Mouse (Mus musculus) hindbrain, embryonic 13.5 days (tissue): Measurements from ENCODE around the gene Kcnj6. TPM values are rescaled to one million over a fixed set of nuclear protein-coding genes. Genes with fewer than 3 reads are reported as not detected.

ENCODE experiments used
- ATAC-seq: fragments of 200-750 bp; cut with Nextera tagmentation; 2 replicates; pipeline ENCODE4 v1.8.0; 2017; ENCODE audit warnings: moderate TSS enrichment; ENCODE audit not compliant: low FRiP score
- H3K27ac ChIP-seq: fragments of 300-500 bp; sonication (generic); 2 replicates; pipeline ENCODE4 v1.5.1; 2015; ENCODE audit warnings: inconsistent platforms, mild to moderate bottlenecking, moderate library complexity
- H3K27me3 ChIP-seq: fragments of 300-500 bp; sonication (generic); 2 replicates; pipeline ENCODE4 v1.6.1; 2015; ENCODE audit warnings: mild to moderate bottlenecking, inconsistent platforms
- H3K36me3 ChIP-seq: fragments of 300-500 bp; sonication (generic); 2 replicates; pipeline ENCODE4 v1.6.1; 2015; ENCODE audit warnings: mild to moderate bottlenecking, inconsistent platforms
- H3K4me1 ChIP-seq: fragments of 300-500 bp; sonication (generic); replicated peaks from 2 replicates; pipeline ENCODE4 v1.6.1; 2015; ENCODE audit warnings: inconsistent platforms
- H3K4me2 ChIP-seq: fragments of 300-500 bp; sonication (generic); 2 replicates; pipeline ENCODE4 v1.6.1; 2015; ENCODE audit warnings: inconsistent platforms, mild to moderate bottlenecking, moderate library complexity
- H3K4me3 ChIP-seq: fragments of 300-500 bp; sonication (generic); 2 replicates; pipeline ENCODE4 v1.5.1; 2015; ENCODE audit warnings: mild to moderate bottlenecking, inconsistent platforms
- H3K9ac ChIP-seq: fragments of 300-500 bp; sonication (generic); 2 replicates; pipeline ENCODE4 v1.6.1; 2015; ENCODE audit warnings: mild to moderate bottlenecking, inconsistent platforms
- H3K9me3 ChIP-seq: fragments of 300-500 bp; sonication (generic); 2 replicates; pipeline ENCODE4 v1.6.1; 2016; ENCODE audit warnings: inconsistent platforms
- WGBS: fragments of 180-500 bp; shearing (Covaris S2); methylation state at CpG from one replicate; pipeline ENCODE4 v1.1.7; 2015; 5-methylcytosine and 5-hydroxymethylcytosine counted together
- polyA plus RNA-seq: library from polyadenylated mRNA; unstranded; fragments of >200 nt; fragmentation: Nextera tagmentation; extraction: Ambion mirVana; gene quantifications from 2 replicates; pipeline ENCODE4 v1.2.1, GENCODE M21; 2015

The Kcnj6 gene
- polyA plus RNA-seq, 1 experiment from 2014 or later, result 2.2 TPM

GRCm38 (mm10) chr16:94979499-94979898, 18.0 kb downstream of the Kcnj6 start:
- Histone ChIP-seq H3K4me1 (peaks cover 16% of the 10 kb centered on the region), H3K4me2 (no peak overlapping the region), H3K4me3 (no peak overlapping the region), H3K27ac (no peak overlapping the region), H3K9ac (no peak overlapping the region), H3K9me3 (no peaks in the 10 kb centered on the region), H3K27me3 (no peaks in the 10 kb centered on the region), H3K36me3 (no peaks in the 10 kb centered on the region)
- no peak for ATAC-seq
- WGBS, result 61% methylated on average over 9 of the region's 9 CpGs

DNA sequence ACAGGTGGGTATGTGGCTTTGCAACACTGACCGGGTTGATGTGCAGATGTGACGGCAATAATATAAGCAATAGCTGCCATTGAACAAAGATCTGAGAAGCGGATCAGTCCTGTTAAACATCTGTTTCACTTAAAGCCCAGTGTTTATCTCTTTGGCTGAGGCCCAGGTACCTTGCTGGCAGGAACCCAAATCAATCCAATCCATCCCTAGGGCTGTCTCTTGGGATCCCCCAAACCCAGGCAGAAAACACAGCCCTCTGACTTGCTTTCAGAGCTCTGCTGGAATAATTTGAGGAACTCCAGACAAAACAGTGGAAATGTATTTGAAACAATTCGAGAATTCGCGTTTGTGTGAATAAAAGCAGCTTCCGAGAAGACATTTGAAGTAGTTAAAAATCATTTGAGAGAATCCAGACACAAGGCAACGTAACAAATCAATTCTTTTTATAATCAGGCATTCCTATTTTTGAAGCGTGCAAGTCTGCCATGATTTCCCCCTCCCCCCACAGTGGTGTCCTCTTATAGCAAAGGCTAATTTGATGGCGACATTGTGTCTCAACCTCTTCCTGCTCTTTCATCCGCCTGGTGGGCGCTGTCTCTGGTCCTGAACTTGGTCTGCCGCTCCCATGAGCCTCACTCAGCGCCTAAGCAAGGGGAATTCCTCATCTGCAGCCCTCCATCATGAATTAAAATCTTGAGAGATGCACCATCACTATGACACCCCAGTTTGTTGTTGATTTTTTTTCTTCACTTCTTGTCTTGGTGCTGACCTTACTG, 25.2 kb downstream of the Kcnj6 start:
- Histone ChIP-seq H3K27me3 (no peaks in the 10 kb centered on the region), H3K4me3 (no peak overlapping the region), H3K9me3 (no peaks in the 10 kb centered on the region), H3K4me2 (no peak overlapping the region), H3K4me1 (peaks cover 16% of the 10 kb centered on the region), H3K27ac (no peak overlapping the region), H3K9ac (no peak overlapping the region), H3K36me3 (no peaks in the 10 kb centered on the region)
- no peak for ATAC-seq
- 45% methylated on average over 14 of the region's 14 CpGs for WGBS

- Histone ChIP-seq H3K9me3 (no peaks in the 10 kb centered on the region), H3K4me1 (peaks cover 11% of the 10 kb centered on the region; the same call in 1 of the 2 replicates), H3K27me3 (no peaks in the 10 kb centered on the region), H3K9ac (no peak overlapping the region), H3K36me3 (no peaks in the 10 kb centered on the region), H3K4me3 (no peak overlapping the region), H3K27ac (no peak overlapping the region), H3K4me2 (no peak overlapping the region)
- ATAC-seq, result no peak
- WGBS, result 78% methylated on average over 6 of the region's 6 CpGs
Observed at GRCm38 (mm10) chr16:94968941-94969340, 28.6 kb downstream of the Kcnj6 start.

GRCm38 (mm10) chr16:94968472-94968871, 29.0 kb downstream of the Kcnj6 start:
- H3K4me3 ChIP-seq, result no peak overlapping the region
- 83% methylated on average over 2 of the region's 2 CpGs for WGBS
- no peaks in the 10 kb centered on the region for H3K36me3 ChIP-seq
- H3K9ac ChIP-seq, result no peak overlapping the region
- no peak overlapping the region for H3K27ac ChIP-seq
- peaks cover 11% of the 10 kb centered on the region; the same call in 1 of the 2 replicates for H3K4me1 ChIP-seq
- no peaks in the 10 kb centered on the region for H3K9me3 ChIP-seq
- no peaks in the 10 kb centered on the region for H3K27me3 ChIP-seq
- no peak overlapping the region for H3K4me2 ChIP-seq
- ATAC-seq, result no peak

- Histone ChIP-seq H3K36me3 (no peaks in the 10 kb centered on the region), H3K27me3 (no peaks in the 10 kb centered on the region), H3K4me2 (no peak overlapping the region), H3K4me1 (no peaks in the 10 kb centered on the region), H3K9me3 (no peaks in the 10 kb centered on the region), H3K27ac (no peak overlapping the region), H3K4me3 (no peak overlapping the region), H3K9ac (no peak overlapping the region)
- 83% methylated on average over 9 of the region's 9 CpGs for WGBS
- ATAC-seq, result no peak
Observed at GRCm38 (mm10) chr16:94957156-94957828, 40.2 kb downstream of the Kcnj6 start.

- 91% methylated on average over 6 of the region's 6 CpGs for WGBS
- Histone ChIP-seq H3K4me1 (no peaks in the 10 kb centered on the region), H3K36me3 (no peaks in the 10 kb centered on the region), H3K27me3 (no peaks in the 10 kb centered on the region), H3K9me3 (no peaks in the 10 kb centered on the region), H3K9ac (no peak overlapping the region), H3K4me2 (no peak overlapping the region), H3K27ac (no peak overlapping the region), H3K4me3 (no peak overlapping the region)
- ATAC-seq, result no peak
Observed at GRCm38 (mm10) chr16:94956410-94956809, 41.1 kb downstream of the Kcnj6 start.

- no peak for ATAC-seq
- H3K4me3 ChIP-seq, result no peak overlapping the region
- H3K27ac ChIP-seq, result no peak overlapping the region
- H3K9ac ChIP-seq, result no peak overlapping the region
- no peaks in the 10 kb centered on the region for H3K36me3 ChIP-seq
- H3K4me2 ChIP-seq, result no peak overlapping the region
- H3K27me3 ChIP-seq, result no peaks in the 10 kb centered on the region
- WGBS, result 72% methylated on average over 1 of the region's 1 CpGs
- H3K4me1 ChIP-seq, result no peaks in the 10 kb centered on the region
- no peaks in the 10 kb centered on the region for H3K9me3 ChIP-seq
Observed at GRCm38 (mm10) chr16:94953294-94953693, 44.2 kb downstream of the Kcnj6 start.

DNA sequence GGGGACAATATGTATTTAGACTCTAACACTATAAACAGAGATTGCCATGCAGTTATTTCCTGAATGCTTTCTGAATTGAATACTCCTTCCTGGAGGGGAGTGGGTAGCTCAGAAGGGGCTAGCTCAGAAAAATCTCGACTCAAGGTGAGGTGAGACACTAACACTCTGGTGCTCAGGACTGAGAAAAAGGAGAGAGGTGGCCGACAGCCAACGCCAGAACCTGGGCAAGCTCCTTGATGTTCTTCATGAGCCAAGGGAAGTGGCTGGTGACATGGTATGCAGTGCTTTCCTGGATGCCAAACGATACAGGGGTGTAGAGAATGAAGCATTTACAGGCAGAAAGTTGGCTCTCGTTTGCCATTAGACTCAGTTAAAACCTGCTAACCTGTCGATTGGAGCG, 48.3 kb downstream of the Kcnj6 start:
- Histone ChIP-seq H3K4me3 (no peak overlapping the region), H3K9me3 (no peaks in the 10 kb centered on the region), H3K27ac (no peak overlapping the region), H3K9ac (no peak overlapping the region), H3K36me3 (no peaks in the 10 kb centered on the region), H3K4me2 (no peak overlapping the region), H3K27me3 (no peaks in the 10 kb centered on the region), H3K4me1 (no peaks in the 10 kb centered on the region)
- 89% methylated on average over 7 of the region's 7 CpGs for WGBS
- ATAC-seq, result no peak

GRCm38 (mm10) chr16:94946848-94947247, 50.7 kb downstream of the Kcnj6 start:
- Histone ChIP-seq H3K9ac (no peak overlapping the region), H3K4me1 (no peaks in the 10 kb centered on the region), H3K27ac (no peak overlapping the region), H3K4me3 (no peak overlapping the region), H3K36me3 (no peaks in the 10 kb centered on the region), H3K9me3 (no peaks in the 10 kb centered on the region), H3K4me2 (no peak overlapping the region), H3K27me3 (no peaks in the 10 kb centered on the region)
- no peak for ATAC-seq
- 74% methylated on average over 5 of the region's 5 CpGs for WGBS

DNA sequence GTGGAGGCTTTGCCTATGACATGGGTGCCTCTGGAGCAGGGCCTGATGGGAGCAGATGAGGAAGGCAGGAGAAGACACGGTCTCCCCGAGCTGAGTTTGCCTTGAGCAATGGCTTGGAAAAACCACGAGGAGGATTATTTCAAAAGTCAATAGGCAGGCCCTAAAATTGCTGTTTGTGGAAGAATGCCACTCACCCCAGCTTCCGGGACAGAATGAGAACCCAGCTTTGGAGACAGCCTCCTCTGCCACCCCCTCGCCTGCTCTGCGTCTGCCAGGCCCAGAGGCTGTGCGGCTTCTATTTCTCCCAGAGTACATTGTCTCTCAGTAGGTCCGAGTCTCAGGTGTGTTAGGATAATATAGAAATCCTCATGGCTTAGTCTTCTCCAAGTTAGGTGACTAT, 64.8 kb downstream of the Kcnj6 start:
- H3K4me1 ChIP-seq, result peaks cover 17% of the 10 kb centered on the region
- 87% methylated on average over 8 of the region's 8 CpGs for WGBS
- no peak overlapping the region for H3K4me2 ChIP-seq
- no peak for ATAC-seq
- no peaks in the 10 kb centered on the region for H3K36me3 ChIP-seq
- H3K27me3 ChIP-seq, result no peaks in the 10 kb centered on the region
- no peaks in the 10 kb centered on the region for H3K9me3 ChIP-seq
- no peak overlapping the region for H3K4me3 ChIP-seq
- H3K9ac ChIP-seq, result no peak overlapping the region
- H3K27ac ChIP-seq, result no peak overlapping the region

- ATAC-seq, result no peak
- H3K9ac ChIP-seq, result no peak overlapping the region
- no peaks in the 10 kb centered on the region for H3K36me3 ChIP-seq
- H3K4me3 ChIP-seq, result 0 out of 2 replicates have a peak overlapping the region, but pooled peaks have one; percentile 7
- H3K4me1 ChIP-seq, result peaks cover 17% of the 10 kb centered on the region
- no peaks in the 10 kb centered on the region for H3K27me3 ChIP-seq
- H3K4me2 ChIP-seq, result peak overlapping the region; percentile 40
- 11% methylated on average over 21 of the region's 21 CpGs for WGBS
- H3K27ac ChIP-seq, result 0 out of 2 replicates have a peak overlapping the region, but pooled peaks have one; percentile 0
- no peaks in the 10 kb centered on the region for H3K9me3 ChIP-seq
Observed at GRCm38 (mm10) chr16:94931343-94932301, 65.9 kb downstream of the Kcnj6 start.

DNA sequence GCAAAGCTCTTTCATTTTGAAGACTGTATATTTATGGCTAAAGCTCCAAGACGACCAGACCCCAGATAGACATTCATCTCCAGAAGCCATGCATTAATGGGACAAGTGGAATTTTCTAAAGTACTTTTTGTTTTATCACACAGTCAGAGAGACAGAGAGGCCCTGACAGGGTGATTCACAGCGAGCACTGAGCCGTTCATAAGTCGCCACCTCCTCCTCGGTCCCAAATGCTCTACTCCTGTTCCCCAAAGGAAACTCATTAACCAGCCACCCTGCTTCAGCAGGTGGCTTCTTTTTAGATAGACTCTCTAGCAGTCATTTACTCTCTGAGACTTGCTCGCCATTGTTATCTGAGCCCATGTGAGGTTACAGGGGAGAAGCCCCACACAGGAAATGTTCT, 72.1 kb downstream of the Kcnj6 start:
- no peak overlapping the region for H3K9ac ChIP-seq
- H3K36me3 ChIP-seq, result no peaks in the 10 kb centered on the region
- peaks cover 8% of the 10 kb centered on the region; the same call in 1 of the 2 replicates for H3K4me1 ChIP-seq
- no peak overlapping the region for H3K4me2 ChIP-seq
- WGBS, result 14% methylated on average over 6 of the region's 6 CpGs
- no peak overlapping the region for H3K27ac ChIP-seq
- H3K4me3 ChIP-seq, result no peak overlapping the region
- no peak for ATAC-seq
- H3K9me3 ChIP-seq, result no peaks in the 10 kb centered on the region
- H3K27me3 ChIP-seq, result no peaks in the 10 kb centered on the region
